Mouse (Mus musculus) bone marrow macrophage, adult 2 months (primary cell): Measurements from ENCODE around the gene Bdp1. TPM values are rescaled to one million over a fixed set of nuclear protein-coding genes. Genes with fewer than 3 reads are reported as not detected.

Experiments used
- H3K27ac ChIP-seq: 2 replicates; pipeline ENCODE4 v1.5.1; 2012; ENCODE audit warnings: low read depth, low read length; ENCODE audit not compliant: insufficient read depth
- H3K4me1 ChIP-seq: 2 replicates; pipeline ENCODE4 v1.6.1; 2012; ENCODE audit warnings: low read length; ENCODE audit not compliant: control insufficient read depth, insufficient read depth
- H3K4me3 ChIP-seq: 2 replicates; pipeline ENCODE4 v1.5.1; 2012; ENCODE audit warnings: mild to moderate bottlenecking, low read length, moderate library complexity; ENCODE audit not compliant: insufficient read depth
- CTCF ChIP-seq: IDR thresholded peaks from 2 replicates; pipeline ENCODE4 v1.5.1; 2012; ENCODE audit warnings: low read depth, mild to moderate bottlenecking, low read length, moderate library complexity
- POLR2A ChIP-seq: IDR thresholded peaks from 2 replicates; pipeline ENCODE4 v1.6.1; 2012; ENCODE audit warnings: mild to moderate bottlenecking, low read depth, low read length, borderline replicate concordance
- polyA plus RNA-seq: library from polyadenylated mRNA; stranded (reverse); fragments of >200 nt; gene quantifications from 2 replicates; pipeline ENCODE4 v1.2.4, GENCODE M21; 2012; ENCODE audit not compliant: missing spikeins, insufficient read depth, insufficient read length

Gene Bdp1
- 16.1 and 18.1 TPM in 2 replicates for polyA plus RNA-seq

DNA sequence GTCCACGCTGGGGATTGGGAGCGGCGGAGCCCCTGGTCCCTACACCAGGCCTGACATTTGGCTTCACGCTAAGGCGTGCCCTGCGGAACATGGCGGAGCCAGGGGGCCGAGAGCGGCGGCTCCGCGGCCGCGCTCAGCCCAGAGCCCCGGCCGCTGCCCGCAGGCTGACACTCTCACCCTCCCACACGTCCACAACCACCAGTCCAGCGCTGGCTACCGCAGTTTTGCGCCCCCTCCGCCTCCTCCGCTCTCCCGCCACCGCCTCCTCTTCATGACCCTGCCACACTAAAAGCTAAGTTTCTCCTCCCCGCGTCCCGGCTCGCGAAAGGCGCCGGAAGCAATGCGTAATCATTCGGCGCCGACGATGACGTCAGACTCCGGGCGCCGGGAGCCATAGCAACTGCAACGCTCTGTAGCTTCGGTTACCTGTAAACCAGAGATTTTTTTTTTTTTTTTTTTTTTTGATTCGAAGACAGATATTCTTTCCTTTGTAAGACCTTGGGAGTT is at the start of gene Bdp1:
TSS of gene Bdp1 (minus strand) at position 323 of the 507 bp plus-strand sequence.
- no peak for TF ChIP-seq CTCF
- TF ChIP-seq POLR2A: no peak
- Histone ChIP-seq H3K27ac (peak within 1 kb of the TSS; percentile 43; the same call in 1 of the 2 replicates), H3K4me1 (peaks cover 22% of the 10 kb centered on the region), H3K4me3 (peak within 1 kb of the TSS; percentile 93)

DNA sequence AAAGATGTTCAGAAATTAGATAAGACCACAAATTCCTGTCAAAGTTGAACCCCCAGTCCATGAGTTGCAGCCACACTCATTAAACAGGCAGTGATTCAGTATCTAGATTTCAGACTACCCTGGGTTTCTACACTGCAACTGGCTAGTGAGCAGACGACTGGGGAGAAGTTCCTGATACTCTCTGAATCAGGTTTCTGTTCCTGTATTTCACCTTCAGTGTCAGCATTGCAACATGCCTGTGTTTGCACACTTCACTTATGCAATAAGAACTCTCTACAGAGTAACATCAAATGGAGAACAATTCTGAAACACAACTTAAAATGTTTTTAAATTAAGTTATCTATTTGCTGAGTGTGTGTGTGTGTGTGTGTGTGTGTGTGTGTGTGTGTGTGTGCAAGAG is 48.8 kb upstream of the Bdp1 start:
- peak overlapping the region; percentile 69 for H3K27ac ChIP-seq
- H3K4me1 ChIP-seq: peaks cover 33% of the 10 kb centered on the region

DNA sequence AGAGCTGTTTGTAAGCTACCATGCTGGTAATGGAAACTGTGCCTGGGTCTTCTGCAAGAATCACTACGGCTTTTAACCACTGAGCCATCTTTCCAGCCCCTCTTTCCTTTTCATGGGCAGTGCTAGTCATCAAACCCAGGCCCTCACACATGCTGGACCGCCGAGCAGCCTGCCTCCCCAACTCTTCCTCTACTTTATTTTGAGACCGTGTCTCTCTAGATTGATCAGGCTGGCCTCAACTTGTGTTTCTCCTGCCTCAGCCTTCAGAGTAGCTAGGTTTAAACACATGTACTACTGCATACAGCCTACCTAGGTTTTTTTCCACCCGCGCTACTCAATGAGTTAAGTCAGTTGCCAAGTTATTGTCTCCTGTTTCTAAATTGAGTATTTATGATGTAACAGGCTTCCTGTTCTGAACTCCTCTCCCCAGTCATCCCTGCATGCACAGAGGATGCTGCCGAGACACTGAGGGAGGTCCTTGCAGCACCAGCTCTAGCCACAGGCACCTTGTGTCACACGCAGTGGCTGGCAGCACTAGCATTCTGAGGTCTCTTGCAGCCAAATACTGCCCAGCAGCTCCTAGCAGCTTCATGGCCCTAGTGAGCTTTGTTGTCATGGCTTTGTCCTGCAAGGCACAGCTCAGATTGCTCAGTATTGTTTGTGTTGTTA is 37.9 kb upstream of the Bdp1 start:
- Histone ChIP-seq H3K27ac (no peak overlapping the region), H3K4me3 (no peak overlapping the region), H3K4me1 (peaks cover 8% of the 10 kb centered on the region)
- TF ChIP-seq POLR2A (no peak), CTCF (no peak)

More for the DNA sequence above, 48.8 kb upstream of the Bdp1 start:
- TF ChIP-seq POLR2A: no peak
- no peak for TF ChIP-seq CTCF
- no peak overlapping the region for H3K4me3 ChIP-seq

DNA sequence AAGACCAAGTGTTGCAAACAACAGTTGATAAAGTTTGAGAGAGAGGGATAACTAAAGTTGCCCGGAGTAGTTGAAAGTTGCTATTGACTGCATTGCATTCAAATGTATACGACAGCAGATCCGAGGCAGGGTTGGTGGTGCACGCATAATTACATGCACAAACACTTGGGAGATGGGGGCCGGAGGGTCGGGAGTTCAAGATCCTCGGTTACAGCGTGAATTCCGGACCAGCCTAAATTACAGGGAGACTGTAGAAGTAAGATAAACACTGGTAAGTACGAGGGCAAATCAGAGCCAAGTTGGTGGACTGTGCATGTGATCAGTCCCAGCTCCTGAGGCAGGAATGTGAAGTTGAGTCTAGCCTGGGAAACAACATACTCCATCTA is 21.4 kb upstream of the Bdp1 start:
- Histone ChIP-seq H3K4me3 (peak overlapping the region; percentile 100), H3K27ac (no peak overlapping the region), H3K4me1 (peaks cover 2% of the 10 kb centered on the region; the same call in 1 of the 2 replicates)
- TF ChIP-seq POLR2A: no peak
- TF ChIP-seq CTCF: no peak

DNA sequence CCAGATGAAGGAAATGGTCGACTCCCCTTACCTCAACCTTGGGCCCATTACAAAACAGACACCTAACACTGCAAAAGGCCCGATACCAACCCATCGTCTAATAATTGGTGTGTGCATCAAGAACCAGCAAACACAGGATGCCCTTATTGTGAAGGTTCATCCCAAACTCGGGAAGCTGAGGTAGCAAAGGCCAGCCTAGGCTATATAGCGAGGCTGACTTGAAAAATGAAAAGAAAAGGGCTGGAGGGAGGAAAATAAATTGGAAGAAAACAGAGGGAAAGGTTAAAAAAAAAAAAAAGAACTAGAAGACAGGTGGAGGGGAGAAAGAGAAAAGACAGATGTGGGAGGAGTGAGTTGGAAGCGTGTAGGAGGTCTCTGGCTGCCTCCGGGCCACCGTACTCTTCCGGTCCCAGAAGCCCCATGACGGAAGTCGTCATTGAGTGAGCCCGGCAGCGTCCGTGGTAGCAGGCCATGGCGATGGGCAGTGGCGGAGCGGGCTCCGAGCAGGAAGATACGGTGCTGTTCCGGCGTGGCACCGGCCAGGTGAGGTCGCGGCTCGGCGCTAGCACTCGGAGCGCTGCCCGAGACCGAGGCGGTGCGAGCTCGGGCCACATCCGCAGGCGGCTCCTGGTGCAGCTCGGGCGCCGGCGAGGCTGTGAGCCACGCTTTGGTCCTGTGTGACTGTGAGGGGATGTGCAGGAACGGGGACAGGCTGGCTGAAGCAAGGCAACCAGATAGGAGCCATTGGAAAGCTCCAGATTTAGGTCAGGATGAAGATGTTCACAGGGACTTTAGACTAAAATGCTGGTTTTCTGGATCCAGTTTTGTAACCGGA is 20.8 kb upstream of the Bdp1 start, which contains the start of gene Smn1:
TSS of gene Smn1 (plus strand) at position 430 of the 835 bp plus-strand sequence.
- TF ChIP-seq POLR2A: no peak
- TF ChIP-seq CTCF: no peak
- Histone ChIP-seq H3K27ac (no peak within 1 kb of the TSS), H3K4me3 (peak within 1 kb of the TSS; percentile 100), H3K4me1 (peaks cover 2% of the 10 kb centered on the region; the same call in 1 of the 2 replicates)

DNA sequence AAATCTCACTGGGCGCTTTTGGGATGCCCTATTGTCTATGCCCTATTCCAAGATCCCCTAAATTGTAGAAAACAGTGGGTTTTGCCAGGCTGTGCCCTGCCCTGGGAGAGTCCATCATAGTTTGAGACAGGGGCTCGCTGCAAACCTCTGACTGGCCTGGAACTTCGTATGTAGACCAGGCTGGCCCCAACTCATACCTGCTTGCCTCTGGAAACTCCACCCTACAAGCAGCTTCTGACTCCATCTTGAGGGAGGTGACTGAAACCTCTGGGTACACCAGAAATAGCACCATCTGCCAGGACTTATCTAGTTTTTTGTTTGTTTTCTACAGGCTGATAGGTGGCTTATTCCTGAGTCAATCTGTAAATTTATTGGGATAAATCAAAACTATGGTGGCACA is 20.1 kb upstream of the Bdp1 start:
- TF ChIP-seq CTCF (no peak), POLR2A (no peak)
- H3K4me1 ChIP-seq: peaks cover 2% of the 10 kb centered on the region; the same call in 1 of the 2 replicates
- H3K27ac ChIP-seq: no peak overlapping the region
- peak overlapping the region; percentile 100 for H3K4me3 ChIP-seq

DNA sequence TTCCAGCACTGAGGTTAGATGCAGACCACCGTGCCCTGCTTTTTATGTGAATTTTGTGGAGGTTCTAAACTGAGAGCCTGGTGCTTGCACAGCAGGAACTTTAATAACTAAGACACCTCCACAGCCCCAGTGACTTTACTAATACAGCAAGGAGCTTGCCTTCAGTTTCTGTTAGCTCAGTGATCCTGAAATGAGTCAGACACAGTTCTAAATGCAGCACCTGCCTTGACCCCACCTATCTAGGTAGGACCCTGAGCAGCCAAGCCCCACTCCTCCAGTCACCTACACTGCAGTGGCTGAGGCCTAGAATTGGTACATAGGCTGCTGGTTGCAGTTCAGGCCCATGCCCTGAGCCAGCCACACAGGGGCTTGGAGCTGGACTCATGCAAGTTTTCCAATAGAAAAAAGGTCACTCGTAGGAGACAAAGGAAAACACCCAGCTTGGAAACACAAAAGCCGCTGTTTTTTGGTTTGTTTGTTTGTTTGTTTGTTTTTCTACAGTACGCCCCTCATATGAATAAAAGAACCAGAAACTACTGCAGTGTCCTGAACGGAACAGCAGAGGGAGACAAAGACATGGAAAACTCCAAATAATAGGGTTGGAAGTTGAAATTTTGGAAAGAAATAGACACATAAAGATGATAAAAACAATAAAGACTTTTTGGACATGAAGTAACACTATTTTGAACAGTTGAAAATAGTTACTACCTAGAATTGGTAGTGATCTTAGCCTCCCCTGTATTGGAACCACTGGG is 8.5 kb upstream of the Bdp1 start:
- H3K4me1 ChIP-seq: no peaks in the 10 kb centered on the region
- H3K27ac ChIP-seq: no peak overlapping the region
- TF ChIP-seq POLR2A: no peak
- TF ChIP-seq CTCF: no peak
- no peak overlapping the region for H3K4me3 ChIP-seq

DNA sequence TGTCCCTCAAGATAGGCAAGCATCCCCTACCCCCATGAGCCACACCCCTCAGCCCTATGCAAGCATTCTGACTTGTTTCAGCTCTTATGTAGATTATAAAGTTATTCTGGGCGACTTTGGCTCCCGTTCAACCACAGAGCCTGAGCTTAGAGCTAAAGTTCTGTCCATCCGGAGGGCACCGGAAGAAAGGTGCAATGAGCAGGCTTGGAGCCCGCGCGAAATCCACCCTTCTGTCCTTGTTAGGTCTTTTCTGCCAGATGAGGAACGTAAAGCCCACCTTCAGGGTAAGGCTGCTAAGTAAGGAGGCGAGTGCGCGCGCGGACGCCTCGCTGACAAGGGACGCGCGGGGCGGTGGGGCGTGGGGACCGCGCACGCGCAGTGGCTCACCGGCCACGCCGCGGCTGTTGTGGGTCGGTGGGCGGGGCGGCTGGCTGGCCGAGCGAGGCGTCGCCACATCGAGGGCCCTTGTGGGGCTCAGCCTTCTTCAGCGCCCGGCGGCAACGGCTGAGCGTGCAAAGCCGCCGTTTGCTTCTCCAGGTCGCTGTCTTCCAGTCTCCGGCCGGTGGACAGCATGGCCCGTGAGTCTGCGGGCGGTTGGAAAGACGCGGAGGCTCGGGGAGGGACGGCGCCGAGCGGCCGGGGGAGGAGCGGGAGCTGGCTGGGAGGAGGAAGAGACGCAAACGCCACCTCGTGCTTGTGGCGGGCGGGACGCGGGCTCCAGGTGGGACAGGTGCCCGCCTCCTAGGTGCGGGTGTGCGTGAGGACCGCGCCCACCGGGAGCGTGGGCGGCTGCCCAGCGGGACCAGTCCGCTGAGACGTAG is 4.0 kb upstream of the Bdp1 start, which contains the start of gene Serf1:
TSS of gene Serf1 (plus strand) at position 361 of the 821 bp plus-strand sequence.
- Histone ChIP-seq H3K4me3 (peak within 1 kb of the TSS; percentile 86), H3K27ac (no peak within 1 kb of the TSS)
- no peak for TF ChIP-seq CTCF
- no peak for TF ChIP-seq POLR2A

DNA sequence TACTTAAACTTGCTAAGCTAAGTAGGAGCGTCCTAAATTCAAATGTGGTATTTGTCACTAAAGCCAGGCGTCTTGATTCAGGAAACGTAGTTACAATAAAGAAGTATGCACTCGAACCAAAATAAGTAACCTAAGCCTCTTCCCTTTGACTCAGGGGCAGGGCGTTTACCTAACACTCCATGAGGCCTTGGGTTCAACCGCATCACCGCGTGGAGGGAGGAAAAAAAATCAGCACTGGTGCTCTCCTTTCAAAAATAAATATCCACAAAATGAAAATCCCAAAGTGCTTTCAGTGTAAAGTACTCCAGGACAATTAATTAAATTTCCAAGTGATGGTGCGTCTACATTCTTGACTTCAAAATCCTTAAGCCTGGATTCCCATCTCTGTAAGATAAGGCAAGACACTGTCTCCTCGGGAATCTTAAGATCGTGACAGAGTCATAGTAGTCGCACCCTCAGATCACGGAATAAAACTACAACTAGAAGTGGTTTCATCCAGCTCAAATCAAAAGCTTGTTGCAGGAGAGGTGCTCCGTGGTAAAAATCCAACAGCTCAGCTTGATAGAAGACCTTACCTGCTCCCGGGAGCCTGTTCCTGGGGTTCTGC is 715 bp downstream of the Bdp1 start:
- TF ChIP-seq POLR2A (no peak), CTCF (no peak)
- H3K4me1 ChIP-seq: peaks cover 24% of the 10 kb centered on the region
- 0 out of 2 replicates have a peak overlapping the region, but pooled peaks have one; percentile 18 for H3K27ac ChIP-seq
- peak overlapping the region; percentile 93 for H3K4me3 ChIP-seq

More for the DNA sequence above, 4.0 kb upstream of the Bdp1 start, which contains the start of gene Serf1:
- H3K4me1 ChIP-seq: 0 out of 2 replicates have a peak, but pooled peaks cover 3% of the 10 kb centered on the region
